Mouse (Mus musculus) olfactory bulb, adult 2 months (tissue): ENCODE results near the gene Rmdn2. TPM values are rescaled to one million over a fixed set of nuclear protein-coding genes. Genes with fewer than 3 reads are reported as not detected.

ENCODE experiments used
- H3K27ac ChIP-seq: fragments of 200-500 bp; 2 replicates; pipeline ENCODE4 v1.5.1; 2012; ENCODE audit warnings: low read depth, low read length; ENCODE audit not compliant: insufficient read depth
- H3K4me1 ChIP-seq: fragments of 200-500 bp; 2 replicates; pipeline ENCODE4 v1.6.1; 2012; ENCODE audit warnings: low read length; ENCODE audit not compliant: control insufficient read depth, insufficient read depth
- H3K4me3 ChIP-seq: fragments of 200-500 bp; 2 replicates; pipeline ENCODE4 v1.5.1; 2012; ENCODE audit warnings: mild to moderate bottlenecking, low read depth, low read length, moderate library complexity; ENCODE audit not compliant: insufficient read depth
- CTCF ChIP-seq: fragments of 200-500 bp; IDR thresholded peaks from 2 replicates; pipeline ENCODE4 v1.5.1; 2012; ENCODE audit warnings: low read depth, mild to moderate bottlenecking, low read length, moderate library complexity; ENCODE audit not compliant: insufficient read depth
- POLR2A ChIP-seq: fragments of 200-500 bp; IDR thresholded peaks from 2 replicates; pipeline ENCODE4 v1.6.1; 2012; ENCODE audit warnings: mild to moderate bottlenecking, low read depth, low read length, moderate library complexity; ENCODE audit not compliant: insufficient read depth
- WGBS: fragments of 180-500 bp; shearing (Covaris S2); methylation state at CpG from one replicate; pipeline ENCODE4 v1.1.7; 2018; 5-methylcytosine and 5-hydroxymethylcytosine counted together
- polyA plus RNA-seq: library from polyadenylated mRNA; stranded (reverse); fragments of >200 nt; gene quantifications from 2 replicates; pipeline ENCODE4 v1.2.4, GENCODE M21; 2012; ENCODE audit warnings: low replicate concordance; ENCODE audit not compliant: missing spikeins, insufficient read depth, insufficient read length

Gene Rmdn2
- polyA plus RNA-seq, 1 experiment, result not detected

- Histone ChIP-seq H3K27ac (no peak overlapping the region), H3K4me3 (no peak overlapping the region), H3K4me1 (no peaks in the 10 kb centered on the region)
- 92% methylated on average over 1 of the region's 1 CpGs for WGBS
- TF ChIP-seq CTCF (no peak), POLR2A (no peak)
Measured at GRCm38 (mm10) chr17:79589913-79590312, 21.8 kb upstream of the Rmdn2 start.

- Histone ChIP-seq H3K4me3 (no peak overlapping the region), H3K4me1 (no peaks in the 10 kb centered on the region), H3K27ac (no peak overlapping the region)
- 88% methylated on average over 4 of the region's 4 CpGs for WGBS
- TF ChIP-seq POLR2A (no peak), CTCF (no peak)
Measured at GRCm38 (mm10) chr17:79595996-79596395, 15.7 kb upstream of the Rmdn2 start.

DNA sequence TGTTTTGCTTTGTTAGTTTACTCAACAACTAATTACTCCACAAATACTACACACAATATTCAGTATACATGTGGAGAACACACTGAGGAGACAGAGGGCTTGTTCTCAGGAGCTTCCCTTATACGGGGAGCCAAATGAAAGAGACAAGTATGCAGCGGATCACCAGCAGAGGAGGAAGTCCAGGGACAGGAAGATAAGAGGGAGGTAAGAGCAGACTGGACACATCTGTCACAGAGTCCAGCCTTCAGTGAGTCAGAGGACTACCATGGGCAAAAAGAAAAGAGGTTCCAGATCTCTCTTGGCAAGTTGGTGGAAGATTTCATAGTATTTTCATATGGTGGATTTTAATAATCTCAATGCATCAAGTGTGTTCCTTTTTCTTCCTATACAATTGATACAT lies 13.5 kb upstream of the Rmdn2 start:
- TF ChIP-seq POLR2A, result no peak
- no peak for TF ChIP-seq CTCF
- 75% methylated on average over 2 of the region's 2 CpGs for WGBS
- no peak overlapping the region for H3K4me3 ChIP-seq
- H3K4me1 ChIP-seq, result no peaks in the 10 kb centered on the region
- H3K27ac ChIP-seq, result no peak overlapping the region

GRCm38 (mm10) chr17:79598596-79599577 lies 12.8 kb upstream of the Rmdn2 start:
- TF ChIP-seq POLR2A (no peak), CTCF (no peak)
- no peak overlapping the region for H3K4me3 ChIP-seq
- 43% methylated on average over 8 of the region's 8 CpGs for WGBS
- no peak overlapping the region for H3K27ac ChIP-seq
- H3K4me1 ChIP-seq, result no peaks in the 10 kb centered on the region

DNA sequence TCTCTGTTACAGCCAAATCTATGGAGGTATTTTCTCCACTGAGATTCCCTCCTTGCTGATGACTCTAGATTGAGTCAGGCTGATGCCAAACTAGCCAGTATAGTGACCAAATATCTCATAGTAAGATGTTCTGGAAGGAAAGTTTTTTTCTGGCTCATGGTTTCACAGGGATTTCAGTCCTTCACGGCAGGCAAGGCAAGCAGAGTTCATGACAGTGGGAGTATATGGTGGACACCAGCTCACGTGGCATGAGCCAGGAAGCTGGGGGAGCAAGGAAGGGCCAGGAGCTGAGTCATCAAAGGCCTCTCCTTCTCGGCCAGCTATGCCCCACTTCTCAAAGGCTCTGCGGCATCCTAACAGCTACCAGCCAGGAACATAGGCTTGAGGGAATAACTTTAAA lies 11.6 kb upstream of the Rmdn2 start:
- Histone ChIP-seq H3K4me3 (no peak overlapping the region), H3K27ac (no peak overlapping the region), H3K4me1 (no peaks in the 10 kb centered on the region)
- TF ChIP-seq POLR2A, result no peak
- TF ChIP-seq CTCF, result no peak
- 87% methylated on average over 4 of the region's 4 CpGs for WGBS

GRCm38 (mm10) chr17:79602381-79602780 lies 9.3 kb upstream of the Rmdn2 start:
- Histone ChIP-seq H3K27ac (no peak overlapping the region), H3K4me1 (no peaks in the 10 kb centered on the region), H3K4me3 (no peak overlapping the region)
- TF ChIP-seq POLR2A (no peak), CTCF (no peak)
- 56% methylated on average over 5 of the region's 5 CpGs for WGBS

- 82% methylated on average over 7 of the region's 7 CpGs for WGBS
- no peak overlapping the region for H3K27ac ChIP-seq
- H3K4me3 ChIP-seq, result no peak overlapping the region
- no peak for TF ChIP-seq CTCF
- no peak for TF ChIP-seq POLR2A
- no peaks in the 10 kb centered on the region for H3K4me1 ChIP-seq
Measured at GRCm38 (mm10) chr17:79603427-79603826, 8.2 kb upstream of the Rmdn2 start.

- Histone ChIP-seq H3K4me3 (no peak overlapping the region), H3K27ac (no peak overlapping the region), H3K4me1 (no peaks in the 10 kb centered on the region)
- TF ChIP-seq CTCF (no peak), POLR2A (no peak)
- 74% methylated on average over 2 of the region's 2 CpGs for WGBS
Measured at GRCm38 (mm10) chr17:79605794-79606193, 5.9 kb upstream of the Rmdn2 start.

- TF ChIP-seq CTCF (no peak), POLR2A (no peak)
- H3K4me3 ChIP-seq, result no peak overlapping the region
- H3K27ac ChIP-seq, result no peak overlapping the region
- H3K4me1 ChIP-seq, result no peaks in the 10 kb centered on the region
- WGBS, result 91% methylated on average over 1 of the region's 1 CpGs
Measured at GRCm38 (mm10) chr17:79609697-79610096, 2.0 kb upstream of the Rmdn2 start.

GRCm38 (mm10) chr17:79610163-79610755 lies 1.4 kb upstream of the Rmdn2 start:
- Histone ChIP-seq H3K27ac (no peak overlapping the region), H3K4me3 (no peak overlapping the region), H3K4me1 (0 out of 2 replicates have a peak, but pooled peaks cover 2% of the 10 kb centered on the region)
- 80% methylated on average over 9 of the region's 9 CpGs for WGBS
- TF ChIP-seq CTCF (no peak), POLR2A (no peak)
